Mouse (Mus musculus) adrenal gland, adult (tissue): ENCODE data around the gene Ppp2r5d.

Experiments used
- DNase-seq, 2 experiments: peaks; one replicate each; pipeline ENCODE4 v3.0.0; 2022 to 2023; ENCODE audit warnings: low spot score in 1 of 2; ENCODE audit not compliant: inconsistent age in 2 of 2

The Ppp2r5d gene

GRCm38 (mm10) chr17:46682654-46683389, 22.1 kb downstream of the Ppp2r5d start:
- DNase-seq: peak in 1 of 2 experiments; percentile 44

DNA sequence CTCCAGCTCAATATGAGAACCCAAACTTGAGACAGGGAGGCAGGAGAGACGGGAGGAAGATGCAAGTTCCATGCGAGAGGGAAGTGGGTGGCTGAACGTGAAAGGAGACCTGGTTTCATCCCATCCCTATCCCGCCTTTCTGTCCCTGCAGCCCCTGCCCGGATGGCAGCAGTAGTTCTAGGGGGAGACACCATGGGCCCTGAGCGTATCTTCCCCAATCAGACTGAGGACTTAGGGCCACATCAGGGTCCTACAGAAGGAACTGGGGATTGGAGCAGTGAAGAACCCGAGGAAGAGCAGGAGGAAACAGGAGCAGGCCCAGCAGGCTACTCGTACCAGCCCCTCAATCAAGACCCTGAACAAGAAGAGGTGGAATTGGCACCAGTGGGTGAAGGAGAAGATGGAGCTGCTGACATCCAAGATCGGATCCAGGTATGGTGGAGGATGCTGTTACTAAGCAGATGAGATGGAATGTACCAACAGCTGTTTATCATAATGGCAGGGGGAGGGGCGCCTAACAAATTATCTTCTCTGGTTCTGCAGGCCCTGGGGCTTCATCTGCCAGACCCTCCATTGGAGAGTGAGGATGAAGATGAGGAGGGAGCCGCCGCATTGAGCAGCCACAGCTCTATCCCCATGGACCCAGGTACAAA, 23.3 kb downstream of the Ppp2r5d start:
- DNase-seq: peak in 1 of 2 experiments; percentile 73

DNA sequence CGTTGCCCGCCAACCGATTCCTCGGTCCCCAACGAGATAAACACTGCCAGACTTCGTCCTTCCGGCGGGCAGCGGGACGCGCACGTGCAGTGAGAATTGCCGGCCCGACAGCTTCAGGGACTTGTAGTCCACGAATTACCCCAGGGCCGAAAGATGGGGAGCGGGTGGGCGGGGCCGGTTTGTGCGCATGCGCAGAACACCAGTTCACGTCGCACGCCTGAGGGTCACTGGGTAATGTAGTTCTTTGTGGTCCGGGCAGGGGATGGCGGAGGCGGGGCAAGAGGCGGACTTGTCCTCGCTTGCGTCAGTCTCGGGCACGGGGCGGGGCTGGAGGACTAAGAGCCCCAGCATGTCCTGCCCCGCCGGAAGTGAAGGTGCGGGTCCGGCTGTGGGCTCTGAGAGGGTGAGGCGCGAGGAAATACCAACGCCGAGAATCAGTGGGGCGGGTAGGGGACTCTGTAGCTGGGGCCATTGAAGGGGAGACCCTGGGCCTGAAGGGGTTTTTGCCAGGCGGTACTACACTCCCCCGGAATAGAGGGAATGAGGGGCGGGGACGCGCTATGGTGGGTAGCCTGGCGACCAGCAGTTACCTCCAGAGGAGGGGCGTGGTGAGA, 24.0 kb downstream of the Ppp2r5d start, which contains the start of gene Klhdc3:
Klhdc3 (minus strand) TSS at position 155 of the 614 bp plus-strand sequence.
- DNase-seq: peak; percentile 97 to 98

- no peak for DNase-seq
Observed at GRCm38 (mm10) chr17:46679843-46680759, 24.8 kb downstream of the Ppp2r5d start.

GRCm38 (mm10) chr17:46678911-46679310, 26.0 kb downstream of the Ppp2r5d start:
- no peak for DNase-seq

DNA sequence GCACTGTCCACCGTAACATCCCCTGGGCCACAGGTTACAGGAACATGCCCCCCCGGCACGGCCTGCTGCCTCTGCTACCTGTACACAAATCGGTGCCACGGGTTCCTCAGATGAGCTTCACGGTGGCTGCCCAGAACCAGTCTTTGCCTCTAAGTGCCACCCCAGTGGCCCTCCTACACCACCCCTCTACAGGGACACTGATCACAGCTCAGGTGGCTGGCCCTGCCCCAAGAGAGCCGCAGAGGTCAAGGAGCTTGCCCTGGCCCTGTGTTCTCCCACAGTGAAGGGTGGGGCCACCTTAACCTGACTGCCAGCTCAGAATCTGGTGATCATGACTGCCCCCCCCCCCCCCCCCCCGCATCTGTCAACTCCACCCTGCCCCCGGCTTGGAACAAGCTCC, 26.5 kb downstream of the Ppp2r5d start, which contains the start of gene Mea1:
Mea1 (plus strand) TSS at position 378 of the 400 bp plus-strand sequence.
- no peak for DNase-seq

DNA sequence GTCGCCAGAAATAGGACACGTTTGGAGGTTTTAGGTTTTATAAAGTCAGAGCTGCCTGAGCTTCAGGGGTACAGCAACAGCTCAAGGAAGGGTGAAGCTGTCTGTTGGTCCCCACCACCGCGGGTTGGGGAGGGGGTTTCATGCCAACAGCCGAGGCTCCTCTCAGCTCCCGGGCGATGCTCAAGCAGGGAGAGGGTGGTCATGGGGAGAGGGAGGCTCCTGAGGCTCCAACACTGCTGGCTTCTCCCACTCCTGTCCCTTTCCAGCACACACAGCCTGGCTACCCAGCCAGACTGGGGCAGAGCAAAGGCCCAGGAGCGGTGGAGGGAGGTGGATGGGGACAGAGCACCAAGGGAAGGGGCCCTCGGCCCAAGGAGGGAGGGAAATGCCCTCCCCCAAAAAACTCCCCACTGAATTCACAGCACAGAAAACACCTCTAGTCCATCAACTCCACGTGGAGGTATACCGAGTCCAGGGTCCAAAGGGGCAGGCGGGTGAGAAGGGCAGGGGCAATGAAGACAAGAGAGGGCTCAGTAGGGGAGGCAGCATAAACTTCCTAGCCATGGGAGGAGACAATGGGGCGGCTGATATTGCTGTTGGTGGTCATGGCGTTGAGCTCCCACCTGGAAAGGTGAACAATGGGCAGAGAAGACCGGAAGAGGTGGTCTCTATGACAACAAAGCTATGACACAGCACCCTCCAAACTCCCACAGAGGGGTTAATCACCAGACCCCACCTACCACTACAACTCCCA, 30.2 kb downstream of the Ppp2r5d start:
- DNase-seq: no peak

GRCm38 (mm10) chr17:46673850-46674529, 30.9 kb downstream of the Ppp2r5d start, which contains the start of gene Rrp36:
Gene Rrp36, minus strand, starts transcription at chr17:46674352.
- peak; percentile 92 to 96 for DNase-seq

DNA sequence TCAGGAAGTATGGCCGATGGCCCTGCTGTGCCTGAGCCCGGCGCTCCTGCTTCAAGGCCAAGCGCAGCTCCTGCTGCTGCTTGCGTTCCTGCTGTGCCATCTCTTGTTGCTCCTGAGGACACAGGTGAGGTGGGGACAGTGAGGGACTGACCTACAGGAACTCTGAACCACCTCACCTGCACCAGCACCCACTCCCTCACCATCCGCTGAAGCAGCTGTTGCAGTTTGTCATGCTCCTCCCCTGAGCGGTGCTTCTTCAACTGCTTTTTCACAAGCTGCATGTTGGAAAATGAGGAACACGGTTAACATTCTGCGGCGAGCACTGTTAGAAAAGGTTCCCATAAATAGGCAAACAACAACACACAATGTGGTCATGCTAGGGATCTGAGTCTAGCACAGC, 35.0 kb downstream of the Ppp2r5d start:
- DNase-seq: no peak

GRCm38 (mm10) chr17:46667712-46668111, 37.2 kb downstream of the Ppp2r5d start:
- peak in 1 of 2 experiments; percentile 63 for DNase-seq

DNA sequence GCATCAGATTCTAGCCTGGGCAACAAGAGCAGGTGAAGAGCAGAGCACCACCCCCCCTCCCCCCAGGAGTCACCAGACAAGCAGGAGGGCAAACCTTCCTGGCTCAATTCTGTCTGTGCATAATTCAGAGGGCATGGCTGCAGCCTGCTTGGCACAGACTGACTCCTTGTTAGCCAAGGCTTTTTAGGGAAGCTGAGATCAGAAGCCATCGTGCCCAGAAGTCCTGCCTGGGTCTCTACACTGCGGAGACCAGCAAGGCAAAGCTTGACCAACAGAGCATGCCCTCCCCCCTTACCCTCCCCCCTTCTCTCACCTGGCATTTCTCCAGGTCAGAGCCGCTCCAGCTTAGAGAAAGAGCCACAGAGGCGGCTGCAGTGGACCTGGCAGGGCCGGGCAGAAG, 42.2 kb downstream of the Ppp2r5d start:
- no peak for DNase-seq

GRCm38 (mm10) chr17:46661981-46662380, 42.9 kb downstream of the Ppp2r5d start:
- no peak for DNase-seq

- no peak for DNase-seq
Observed at GRCm38 (mm10) chr17:46661351-46661750, 43.6 kb downstream of the Ppp2r5d start.

DNA sequence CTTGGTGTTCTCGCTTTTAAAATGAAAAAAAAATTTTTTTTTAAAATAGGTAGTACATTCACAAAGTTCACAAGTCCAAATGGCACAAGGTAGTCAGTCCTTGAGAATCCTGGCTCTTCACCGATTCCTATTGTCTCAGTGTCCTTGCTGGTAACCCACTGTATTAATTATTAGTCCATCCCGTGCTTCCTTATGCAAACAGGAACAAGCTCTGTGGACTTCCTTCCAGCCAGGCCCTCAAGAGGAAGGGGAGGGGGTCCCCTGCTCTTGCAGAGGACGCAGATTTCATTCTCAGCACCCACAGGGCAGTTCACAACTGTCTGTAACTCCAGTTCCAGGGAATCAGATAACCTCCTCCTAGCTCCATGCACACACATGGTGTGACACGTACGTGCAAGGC, 48.9 kb downstream of the Ppp2r5d start:
- no peak for DNase-seq

DNA sequence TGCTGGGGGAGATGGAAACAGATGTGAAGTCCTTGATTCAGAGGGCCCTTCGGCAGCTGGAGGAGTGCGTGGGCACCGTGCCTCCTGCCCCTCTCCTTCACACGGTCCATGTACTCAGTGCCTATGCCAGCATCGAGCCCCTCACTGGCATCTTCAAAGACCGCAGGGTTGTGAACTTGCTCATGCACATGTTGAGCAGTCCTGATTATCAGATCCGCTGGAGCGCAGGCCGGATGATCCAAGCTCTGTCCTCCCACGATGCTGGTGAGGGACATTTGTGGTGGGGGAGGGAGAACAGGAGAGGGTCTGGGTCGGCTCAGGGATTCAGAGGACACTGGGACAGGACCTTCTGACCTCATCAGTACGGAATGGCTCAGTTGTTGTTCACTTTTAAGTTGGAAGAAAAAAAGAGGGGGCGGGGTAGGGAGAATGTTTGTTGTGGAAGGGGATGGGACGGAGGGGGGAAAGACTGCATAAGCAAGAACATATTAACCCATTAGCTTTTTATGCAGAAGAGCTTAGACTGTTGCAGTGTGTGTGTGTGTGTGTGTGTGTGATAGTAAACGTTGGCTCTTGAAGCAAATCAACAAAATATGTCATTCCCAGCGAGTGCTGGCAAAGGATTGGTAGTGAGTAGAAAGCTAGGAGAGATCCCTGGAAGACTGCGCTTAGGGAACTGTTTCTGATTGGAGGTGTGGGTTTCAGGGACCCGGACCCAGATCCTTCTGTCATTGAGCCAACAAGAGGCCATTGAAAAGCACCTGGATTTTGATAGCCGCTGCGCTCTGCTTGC, 53.0 kb downstream of the Ppp2r5d start:
- no peak for DNase-seq

DNA sequence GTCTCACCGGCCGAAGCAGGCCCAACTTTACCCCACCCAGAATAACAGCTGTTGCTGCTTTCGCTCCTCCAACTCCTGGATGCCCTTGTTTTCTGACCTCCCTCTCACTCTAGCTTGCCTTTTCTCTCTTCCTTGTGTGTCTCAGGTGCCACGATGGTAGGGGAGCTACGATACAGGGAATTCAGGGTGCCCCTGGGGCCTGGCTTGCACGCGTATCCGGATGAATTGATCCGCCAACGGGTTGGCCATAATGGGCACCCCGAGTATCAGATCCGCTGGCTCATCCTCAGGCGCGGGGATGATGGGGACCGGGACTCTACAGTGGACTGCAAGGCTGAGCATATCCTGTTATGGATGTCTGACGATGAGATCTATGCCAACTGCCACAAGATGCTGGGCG, 53.6 kb downstream of the Ppp2r5d start:
- DNase-seq: peak in 1 of 2 experiments; percentile 54

GRCm38 (mm10) chr17:46650232-46651031, 54.5 kb downstream of the Ppp2r5d start, which contains the start of gene Cul7:
Gene Cul7, plus strand, starts transcription at chr17:46650337.
- peak; percentile 95 to 96 for DNase-seq

DNA sequence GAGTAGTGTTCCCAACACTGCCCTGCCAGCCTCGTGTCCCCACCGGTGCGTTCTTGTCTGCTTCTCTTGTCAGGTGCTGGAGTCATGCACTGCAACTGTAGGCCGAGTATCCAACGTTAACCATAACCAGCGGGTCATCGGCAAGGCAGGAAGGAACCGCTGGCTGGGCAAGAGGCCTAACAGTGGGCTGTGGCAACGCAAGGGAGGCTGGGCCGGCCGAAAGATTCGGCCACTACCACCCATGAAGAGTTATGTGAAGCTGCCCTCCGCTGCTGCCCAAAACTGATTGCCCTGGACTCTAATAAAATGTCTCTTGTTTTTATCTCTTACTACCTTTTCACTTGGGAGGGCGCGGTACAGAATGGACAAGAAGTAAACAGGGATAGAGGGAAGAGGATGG, 55.1 kb downstream of the Ppp2r5d start:
- no peak for DNase-seq
